Mouse (Mus musculus) sigmoid colon, adult 10 weeks (tissue): ENCODE data around the gene Cpe. TPM values are rescaled to one million over a fixed set of nuclear protein-coding genes. Genes with fewer than 3 reads are reported as not detected.

Source experiments
- polyA plus RNA-seq: library from polyadenylated mRNA; stranded (reverse); fragments of 350-450 nt; fragmentation: Illumina TruSeq; extraction: RNeasy Lipid Tissue Mini Kit (QIAGEN cat#74804); gene quantifications from one replicate; pipeline ENCODE4 v1.2.3, GENCODE M21; 2014; ENCODE audit warnings: low read depth, low replicate concordance

The Cpe gene
- 481 TPM for polyA plus RNA-seq

DNA sequence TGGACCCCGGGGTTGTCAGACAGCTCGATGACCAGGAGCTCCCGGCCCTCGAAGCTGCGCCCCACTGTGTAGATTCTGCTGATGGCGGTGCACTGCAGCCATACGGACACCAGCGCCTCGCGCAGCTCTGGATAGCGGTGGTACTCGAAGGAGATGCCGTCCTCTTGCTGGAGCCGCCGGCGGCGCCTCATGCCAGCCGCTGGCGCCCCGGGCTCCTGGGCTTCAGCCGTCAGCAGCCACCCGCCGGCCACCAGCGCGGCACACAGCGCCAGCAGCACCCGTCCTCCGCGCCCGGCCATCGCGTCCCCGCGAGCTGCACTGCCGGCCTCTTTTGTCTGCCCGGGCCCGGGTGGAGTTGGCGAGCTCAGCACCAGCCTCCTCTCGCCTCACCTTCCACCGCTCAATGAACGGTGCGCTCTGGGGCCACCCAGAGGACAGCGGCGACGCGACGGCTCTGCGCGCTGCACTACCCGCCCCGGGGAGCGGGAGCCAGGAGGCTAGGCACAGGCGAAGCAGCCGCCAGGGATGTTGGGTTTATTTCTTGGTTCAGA is at the start of gene Cpe:
Gene Cpe (minus strand): TSS at position 404 of the 551 bp plus-strand sequence.

DNA sequence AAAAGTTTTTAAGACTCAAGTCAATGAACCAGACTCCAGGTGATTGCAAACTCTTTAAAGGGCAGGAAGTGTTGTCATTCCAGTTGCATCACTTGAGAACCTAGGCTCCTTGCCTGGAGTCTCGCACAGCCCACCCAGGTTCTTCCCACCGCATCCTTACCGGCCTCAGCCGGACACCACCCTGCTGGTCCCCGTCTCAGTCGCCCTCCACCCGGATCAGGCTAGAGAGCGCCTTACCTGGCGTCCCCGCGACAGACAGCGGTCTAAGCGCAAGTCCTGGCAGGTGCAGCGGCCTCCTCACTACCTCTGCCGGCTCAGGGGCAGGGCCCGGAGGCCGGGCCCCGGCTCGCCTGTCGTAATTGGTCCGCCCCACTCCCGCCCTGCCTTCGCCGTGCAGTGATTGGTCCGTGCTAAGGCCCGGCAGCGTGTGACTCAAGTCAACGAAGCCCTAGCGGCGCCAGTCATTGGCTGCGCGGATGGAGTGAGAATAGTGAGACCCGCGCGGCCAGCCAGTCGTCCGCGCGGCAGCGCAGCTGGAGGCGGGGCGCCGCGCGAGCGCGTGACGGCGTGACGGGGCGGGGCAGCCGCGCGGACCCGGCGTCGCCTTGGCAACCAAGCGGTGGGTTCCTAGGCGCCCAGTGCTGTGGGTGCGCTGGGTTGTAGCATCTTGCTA is 40.6 kb upstream of the Cpe start, which contains the start of gene Msmo1:
Gene Msmo1 (minus strand): TSS at position 522 of the 673 bp plus-strand sequence.

Other genes starting within 250 kb of the Cpe start
- gene Msmo1, start 40.7 kb upstream of the Cpe start, polyA plus RNA-seq, result 289 TPM
- gene Klhl2, start 157.0 kb upstream of the Cpe start, polyA plus RNA-seq, result 36.8 TPM